Mouse (Mus musculus) thymus, postnatal 4 days (tissue): ENCODE results near the gene Rabgap1l.
A peak's percentile ranks its signal among the peaks of the same experiment; 100 is the strongest.
"Not testable (repeated sequence)": the region's sequence is repeated elsewhere in the genome, so short reads cannot be mapped to it uniquely, and the experiment has no call there.

Source experiments
- DNase-seq: peaks from one replicate; pipeline ENCODE4 v3.0.0; 2021

The Rabgap1l gene

DNA sequence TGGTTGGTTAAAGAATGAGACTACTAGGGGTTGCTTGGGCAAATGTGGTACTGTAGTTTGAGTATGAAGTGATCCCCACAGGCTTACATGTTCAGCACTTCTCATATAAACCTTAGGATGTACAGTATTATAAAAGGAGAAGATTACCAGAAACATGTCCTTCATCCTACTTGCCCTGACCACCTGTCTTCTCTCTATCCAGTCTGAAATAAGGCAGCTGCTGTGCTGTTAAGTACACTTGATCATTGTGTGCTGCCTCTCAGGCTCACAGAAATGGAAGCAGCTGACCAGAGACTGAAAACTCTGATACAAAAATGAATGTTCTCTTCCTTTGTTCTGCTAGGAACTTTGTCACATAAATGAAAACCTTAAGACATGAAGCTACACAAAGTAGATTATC lies 325.6 kb downstream of the Rabgap1l start:
- no peak for DNase-seq

DNA sequence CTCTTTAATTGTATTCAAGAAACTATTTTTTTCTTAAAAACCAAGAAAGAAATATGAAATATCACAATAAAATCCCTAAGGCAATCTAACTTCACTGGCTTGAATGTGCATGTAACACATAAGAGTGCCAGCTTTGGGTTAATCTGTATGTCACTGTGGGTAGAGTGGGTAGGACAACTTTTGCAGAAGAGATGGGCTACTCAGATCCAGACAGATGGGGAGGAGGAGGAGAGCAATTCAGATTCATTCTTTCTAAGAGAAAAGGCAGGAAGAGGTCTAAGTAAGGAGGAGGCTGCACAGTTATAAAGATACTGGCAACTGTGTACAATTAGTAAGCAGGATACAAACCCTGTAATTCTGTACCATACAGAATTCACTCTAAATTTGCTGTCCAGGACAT lies 327.8 kb downstream of the Rabgap1l start:
- no peak for DNase-seq

DNA sequence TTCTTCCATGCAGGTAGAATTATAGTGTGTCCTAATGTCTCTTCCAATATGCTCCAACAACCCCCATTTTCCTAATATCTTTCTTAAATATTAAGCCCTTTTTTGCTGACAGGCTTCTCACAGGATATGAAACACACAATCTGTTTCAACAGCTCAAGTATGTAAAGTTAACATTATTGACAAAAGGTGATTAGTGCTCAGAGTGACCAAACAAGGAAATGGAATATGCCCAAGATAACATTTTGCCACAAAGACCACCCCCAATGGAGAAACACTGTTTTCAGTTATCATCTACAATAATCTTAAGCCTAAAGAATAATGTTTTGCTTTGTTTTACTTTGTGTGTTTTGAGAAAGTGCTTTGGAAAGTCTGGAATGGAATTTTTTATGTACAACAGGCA lies 328.9 kb downstream of the Rabgap1l start:
- no peak for DNase-seq

DNA sequence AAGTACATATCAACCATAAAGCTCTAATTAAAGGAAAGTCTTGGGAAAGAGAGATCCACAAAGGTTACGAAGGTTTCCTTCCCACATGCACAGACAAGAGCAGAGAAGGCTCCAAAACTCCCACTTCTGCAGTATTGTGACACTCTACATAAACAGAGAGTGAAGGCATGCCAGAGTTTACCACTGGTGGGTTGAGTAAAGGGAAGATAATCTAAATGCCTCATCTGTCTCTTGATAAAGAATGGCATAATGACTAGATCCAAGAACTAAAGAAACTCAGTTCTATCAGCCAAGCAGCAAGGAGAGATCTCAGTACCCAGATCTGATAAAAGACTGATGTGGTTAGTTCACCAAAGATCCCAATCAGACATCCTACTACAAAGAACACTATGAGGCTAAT lies 332.7 kb downstream of the Rabgap1l start:
- DNase-seq, result no peak

DNA sequence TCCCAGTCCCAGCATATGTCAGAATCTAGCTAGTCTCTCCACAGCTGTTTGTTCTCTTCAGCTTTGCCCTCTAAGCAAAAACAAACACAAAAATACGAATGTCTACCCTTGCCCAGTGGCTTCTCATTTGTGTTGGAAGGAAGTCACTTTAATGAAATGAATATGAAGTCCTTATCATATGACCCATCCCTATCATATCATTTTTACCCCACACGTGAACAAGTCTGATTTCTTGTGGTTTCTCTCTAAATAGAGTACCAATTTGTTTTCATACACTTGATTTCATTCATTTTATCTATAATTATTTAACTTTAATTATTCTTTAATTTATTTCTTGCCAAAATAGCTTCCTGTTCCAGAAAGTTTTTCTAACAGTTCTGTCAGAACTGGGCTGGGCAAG lies 341.3 kb downstream of the Rabgap1l start:
- DNase-seq, result no peak

DNA sequence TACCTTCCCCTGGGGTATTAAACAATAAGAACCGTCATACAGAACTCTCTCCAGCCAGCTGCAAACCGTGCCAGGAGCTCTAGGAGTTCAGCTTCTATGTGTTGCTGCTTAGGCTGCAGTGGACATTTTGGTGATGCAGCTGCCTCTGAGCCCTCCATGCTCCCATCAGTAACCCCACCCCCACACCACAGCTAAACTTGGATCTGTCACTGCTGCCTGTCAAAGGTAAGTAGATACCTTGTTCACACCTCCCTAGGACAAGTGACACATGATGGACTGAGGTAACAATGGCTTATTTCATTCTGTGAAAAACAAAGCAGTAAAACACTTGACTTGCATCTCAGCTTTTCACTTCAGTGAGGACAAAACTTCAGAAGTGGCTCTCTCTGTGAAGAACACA lies 344.3 kb downstream of the Rabgap1l start:
- no peak for DNase-seq

DNA sequence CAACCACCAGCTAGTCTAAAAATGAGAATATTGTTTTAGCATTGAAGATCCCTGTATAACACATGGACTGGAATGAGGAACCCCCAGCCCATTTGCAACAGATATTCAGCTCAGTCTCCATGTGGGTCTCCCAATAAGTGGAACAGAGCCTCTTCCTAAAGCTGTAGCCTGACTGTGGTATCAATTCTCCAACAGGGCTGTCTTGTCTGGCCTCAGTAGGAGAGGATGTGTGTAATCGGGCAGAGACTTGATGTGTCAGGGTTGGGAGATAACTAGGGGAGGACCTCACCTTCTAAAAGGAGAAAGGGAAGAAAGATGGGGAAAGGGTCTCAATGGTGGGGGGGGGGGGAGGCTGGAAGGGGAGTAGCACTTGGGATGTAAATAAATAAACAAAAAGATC lies 346.2 kb downstream of the Rabgap1l start:
- no peak for DNase-seq

DNA sequence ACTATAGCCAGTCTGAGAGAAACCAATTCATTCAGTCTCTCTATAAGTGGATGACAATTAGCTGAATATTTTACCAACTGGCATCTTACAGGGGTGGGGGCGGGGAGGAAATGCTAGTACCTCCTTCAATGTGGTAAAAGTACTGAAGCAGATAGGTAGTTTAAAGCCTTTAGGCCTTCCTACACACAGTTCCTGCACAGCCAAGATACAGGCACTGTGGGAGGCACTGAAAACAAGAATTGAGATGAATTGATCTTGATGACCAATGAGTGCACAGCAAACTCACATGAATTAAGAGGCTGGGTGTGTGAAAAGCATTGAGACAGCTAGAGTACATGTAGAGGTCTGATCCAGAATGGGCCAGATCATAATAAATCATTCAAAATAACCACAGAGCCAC lies 349.5 kb downstream of the Rabgap1l start:
- DNase-seq, result no peak

DNA sequence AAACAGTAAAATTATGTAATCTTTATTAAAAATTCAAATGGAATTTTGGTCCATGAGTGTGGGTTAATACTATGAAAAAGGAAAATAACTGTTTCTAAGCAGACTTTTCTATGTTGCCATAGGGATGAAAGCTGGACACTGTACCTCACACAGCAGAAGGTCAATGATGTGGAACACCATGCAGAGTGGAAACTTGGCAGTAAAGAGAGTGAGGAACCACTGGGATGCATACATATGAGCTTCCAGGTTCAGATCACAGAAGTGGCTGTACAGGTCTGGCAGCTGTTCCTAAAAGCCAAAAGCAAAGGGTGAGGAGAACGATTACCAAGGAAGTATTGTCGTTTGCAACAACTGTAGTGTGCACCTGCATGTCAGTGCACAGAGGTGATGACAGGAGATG lies 351.3 kb downstream of the Rabgap1l start:
- no peak for DNase-seq

DNA sequence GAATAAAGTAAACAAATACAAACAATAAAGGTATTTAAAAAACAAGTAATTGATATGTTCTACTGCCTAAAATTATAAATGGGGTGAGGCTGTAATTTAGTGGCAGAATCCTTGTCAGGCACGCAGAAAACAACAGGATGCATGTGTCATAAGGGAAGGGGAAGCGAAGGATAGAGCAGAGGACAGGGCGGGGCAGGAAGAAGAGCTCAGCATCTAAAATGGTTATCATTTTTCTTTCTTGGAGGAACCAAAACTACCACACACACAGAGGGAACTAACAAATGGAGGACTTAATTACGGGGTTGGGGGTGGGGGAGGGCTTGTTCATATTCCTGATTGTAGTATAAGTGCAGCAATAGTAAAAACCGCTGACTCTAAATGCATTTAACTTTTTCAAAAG lies 351.9 kb downstream of the Rabgap1l start:
- DNase-seq, result no peak

DNA sequence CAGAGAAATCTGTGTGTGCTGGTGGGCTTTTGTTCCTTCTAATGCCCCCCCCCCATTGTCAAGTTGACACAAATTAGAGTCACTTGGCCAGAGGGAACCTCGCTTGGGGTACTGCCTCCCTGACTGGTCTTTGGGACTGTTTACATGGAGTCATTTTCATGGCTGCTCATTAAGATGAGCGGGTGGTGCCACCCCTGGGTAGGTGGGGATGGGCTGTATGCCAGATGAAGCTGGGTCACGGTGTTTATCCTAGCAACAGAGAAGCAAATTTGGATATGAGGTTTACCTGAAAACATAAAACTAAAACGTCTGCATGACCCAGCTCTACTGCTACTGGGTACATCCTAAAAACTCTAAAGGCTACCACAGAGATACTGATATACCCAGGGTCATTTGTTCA lies 354.2 kb downstream of the Rabgap1l start:
- no peak for DNase-seq

DNA sequence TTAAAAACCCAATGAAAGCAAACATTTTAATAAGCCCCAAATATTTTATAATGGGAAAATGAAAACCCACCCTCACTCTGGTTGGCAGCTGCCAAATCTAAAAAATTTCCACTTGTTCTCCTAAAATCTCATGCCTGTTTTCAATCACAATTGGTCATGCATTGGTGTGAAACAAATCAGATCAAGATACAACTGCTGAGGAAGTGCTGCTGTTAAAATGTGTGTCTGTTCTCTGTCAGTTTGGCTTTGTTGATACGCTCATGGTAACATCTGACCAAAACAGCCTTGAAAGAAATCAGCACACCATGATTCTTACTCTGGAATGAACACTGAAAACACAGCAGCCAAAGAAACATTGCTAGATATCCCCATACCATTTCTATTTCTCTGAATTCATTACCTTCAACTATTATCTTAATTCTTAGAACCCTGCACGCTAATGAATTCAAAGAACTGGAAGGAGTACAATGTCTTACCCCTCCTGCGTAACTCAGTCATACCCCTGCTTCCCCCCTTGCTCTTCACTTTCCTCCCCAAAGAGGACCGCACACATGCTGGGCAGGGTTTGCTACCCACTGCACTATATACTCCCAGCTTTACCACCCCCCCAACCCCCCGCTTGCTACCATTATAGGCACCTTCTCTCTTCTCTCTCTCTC lies 375.7 kb downstream of the Rabgap1l start:
- DNase-seq, result no peak

DNA sequence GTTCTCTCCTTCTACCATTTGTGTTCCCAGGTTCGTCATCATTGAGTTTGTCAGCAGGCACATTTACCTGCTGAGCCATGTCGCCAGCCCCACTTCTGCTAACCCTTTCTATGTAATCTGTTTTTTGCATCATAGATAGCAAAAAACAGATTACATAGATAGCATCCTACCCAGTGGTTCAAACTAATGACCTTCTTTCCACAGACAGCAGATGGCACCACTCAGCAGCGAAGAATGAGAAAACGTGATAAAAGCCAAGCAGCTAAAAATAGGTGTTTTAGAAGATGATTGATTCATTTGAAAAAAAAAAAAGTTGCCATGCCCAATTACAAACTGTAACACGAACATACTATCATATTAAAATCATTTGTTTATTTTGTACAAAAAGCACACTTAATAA lies 382.2 kb downstream of the Rabgap1l start:
- DNase-seq, result no peak

DNA sequence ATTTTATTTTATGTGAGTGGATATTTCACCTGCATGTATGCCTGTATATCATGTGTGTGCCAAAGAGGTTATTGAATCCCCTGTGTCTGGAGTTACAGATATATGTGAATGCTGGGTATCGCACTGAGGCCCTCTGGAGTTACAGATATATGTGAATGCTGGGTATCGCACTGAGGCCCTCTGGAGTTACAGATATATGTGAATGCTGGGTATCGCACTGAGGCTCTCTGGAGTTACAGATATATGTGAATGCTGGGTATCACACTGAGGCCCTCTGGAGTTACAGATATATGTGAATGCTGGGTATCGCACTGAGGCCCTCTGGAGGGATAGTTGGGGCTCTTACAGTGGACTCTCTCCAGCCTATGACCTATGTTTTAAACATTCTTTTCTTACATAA lies 383.3 kb downstream of the Rabgap1l start:
- not testable (repeated sequence) for DNase-seq

DNA sequence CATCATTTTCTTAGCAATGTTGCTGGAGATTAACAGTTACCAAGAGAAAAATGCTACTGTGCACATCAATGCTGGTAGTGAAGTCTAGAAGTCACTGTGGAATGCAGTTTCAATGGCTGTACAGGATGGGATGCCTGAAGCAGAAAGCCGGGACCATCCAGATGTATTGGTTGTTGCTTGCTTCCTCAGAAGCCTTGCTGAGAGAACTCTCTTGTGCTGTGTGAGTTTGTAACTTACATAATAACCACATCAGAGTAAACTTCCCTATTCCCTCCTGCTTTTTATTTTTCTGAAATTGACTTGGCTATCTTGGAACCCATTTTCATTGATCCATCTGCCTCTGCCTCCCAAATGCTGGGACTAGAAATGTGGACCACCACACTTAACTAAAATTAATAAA lies 383.9 kb downstream of the Rabgap1l start:
- DNase-seq, result no peak

DNA sequence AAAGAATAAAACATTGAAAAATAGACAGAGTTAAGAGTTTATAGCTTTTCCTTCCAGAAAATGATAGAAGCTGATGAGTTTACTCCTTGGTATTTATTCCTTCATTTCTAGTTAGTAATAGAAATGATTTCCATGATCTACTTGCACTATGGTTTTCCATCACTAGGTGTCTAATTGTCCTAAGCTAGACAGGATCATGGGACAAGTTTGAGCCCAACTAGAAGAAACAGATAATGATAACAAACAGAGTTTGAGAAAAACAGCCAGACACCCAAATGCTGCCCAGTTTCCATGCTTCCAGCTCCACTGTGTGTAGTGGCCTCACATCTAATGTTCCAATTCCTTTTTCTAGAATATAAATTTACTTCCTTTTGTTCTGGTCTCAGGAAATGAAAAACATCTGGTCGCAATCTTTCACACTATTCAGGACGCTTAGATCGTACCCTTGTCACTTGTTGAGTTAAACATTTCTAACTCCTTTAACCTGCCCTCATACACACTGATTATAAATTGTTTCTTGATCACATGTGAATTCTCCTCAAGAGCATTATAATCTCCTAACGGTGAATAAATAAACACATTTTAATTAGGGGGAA lies 384.6 kb downstream of the Rabgap1l start:
- DNase-seq, result no peak

DNA sequence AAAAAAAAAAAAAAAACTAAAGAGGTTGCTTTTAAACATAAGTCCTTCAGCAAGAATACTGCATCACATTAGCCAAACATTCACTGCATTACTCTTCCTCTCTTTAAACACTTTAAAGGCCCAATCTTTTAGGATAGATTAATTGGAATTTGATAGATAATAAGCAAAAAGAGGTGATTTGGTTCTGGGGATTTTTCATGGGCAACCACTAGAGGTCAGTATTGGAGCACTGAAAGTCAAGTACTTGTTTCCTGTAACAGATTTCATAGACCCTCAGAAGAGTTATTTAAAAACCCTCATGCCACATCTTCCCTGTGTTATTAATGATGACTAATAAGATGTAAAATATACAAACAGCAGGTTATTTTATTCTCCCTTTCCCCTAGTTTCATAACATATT lies 393.6 kb downstream of the Rabgap1l start:
- peak; percentile 26 for DNase-seq

DNA sequence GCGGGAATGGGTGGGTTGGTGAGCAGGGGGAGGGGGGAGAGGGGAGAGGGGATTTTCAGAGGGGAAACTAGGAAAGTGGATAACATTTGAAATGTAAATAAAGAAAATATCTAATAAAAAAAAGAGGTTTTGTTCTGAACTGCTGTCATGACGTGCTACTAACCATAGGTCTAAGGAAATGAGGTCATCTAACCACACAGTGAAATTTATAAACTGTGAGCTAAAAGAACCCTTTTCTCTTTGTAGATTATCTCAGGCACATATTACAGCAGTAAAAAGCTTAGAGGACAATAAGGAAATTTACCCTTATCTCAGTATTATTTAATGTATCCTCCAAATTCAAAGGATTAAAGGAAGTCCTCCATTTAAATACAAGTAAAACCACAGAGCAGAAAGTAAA lies 396.0 kb downstream of the Rabgap1l start:
- no peak for DNase-seq

DNA sequence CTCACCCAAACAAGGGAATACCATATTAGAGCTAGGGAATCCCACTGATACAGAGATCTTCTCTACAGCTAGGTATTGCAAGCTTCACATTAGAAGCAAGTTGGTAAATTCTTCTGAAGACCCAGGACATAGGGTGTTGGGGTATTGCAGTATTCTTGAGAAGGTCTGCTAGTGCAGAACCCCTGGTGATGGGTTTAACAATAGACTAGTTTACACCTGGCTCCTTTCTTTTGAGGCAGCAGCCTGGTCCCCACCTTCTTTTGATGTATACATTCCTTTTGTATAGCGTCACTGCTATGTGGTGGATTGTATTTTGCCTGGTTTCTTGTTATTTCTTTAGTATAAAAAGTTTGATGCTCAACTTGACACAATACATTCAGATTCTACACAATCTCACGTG lies 405.6 kb downstream of the Rabgap1l start:
- DNase-seq, result no peak

DNA sequence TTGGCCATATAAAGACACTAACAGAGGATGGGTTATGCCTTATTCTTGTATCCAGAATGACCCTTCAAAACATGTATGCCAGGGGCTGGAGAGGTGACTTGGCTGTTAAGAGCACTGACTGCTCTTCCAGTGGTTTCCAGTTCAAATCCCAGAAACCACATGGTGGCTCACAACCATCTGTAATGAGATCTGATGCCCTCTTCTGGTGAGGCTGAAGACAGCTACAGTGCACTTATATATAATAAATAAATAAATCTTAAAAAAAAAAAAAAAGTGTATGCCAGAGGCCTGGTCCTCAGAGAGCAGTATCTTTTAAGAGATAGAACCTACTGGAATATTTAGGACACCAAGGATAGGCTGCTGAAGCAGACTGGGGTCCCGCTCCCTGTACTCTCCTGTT lies 414.6 kb downstream of the Rabgap1l start:
- no peak for DNase-seq

DNA sequence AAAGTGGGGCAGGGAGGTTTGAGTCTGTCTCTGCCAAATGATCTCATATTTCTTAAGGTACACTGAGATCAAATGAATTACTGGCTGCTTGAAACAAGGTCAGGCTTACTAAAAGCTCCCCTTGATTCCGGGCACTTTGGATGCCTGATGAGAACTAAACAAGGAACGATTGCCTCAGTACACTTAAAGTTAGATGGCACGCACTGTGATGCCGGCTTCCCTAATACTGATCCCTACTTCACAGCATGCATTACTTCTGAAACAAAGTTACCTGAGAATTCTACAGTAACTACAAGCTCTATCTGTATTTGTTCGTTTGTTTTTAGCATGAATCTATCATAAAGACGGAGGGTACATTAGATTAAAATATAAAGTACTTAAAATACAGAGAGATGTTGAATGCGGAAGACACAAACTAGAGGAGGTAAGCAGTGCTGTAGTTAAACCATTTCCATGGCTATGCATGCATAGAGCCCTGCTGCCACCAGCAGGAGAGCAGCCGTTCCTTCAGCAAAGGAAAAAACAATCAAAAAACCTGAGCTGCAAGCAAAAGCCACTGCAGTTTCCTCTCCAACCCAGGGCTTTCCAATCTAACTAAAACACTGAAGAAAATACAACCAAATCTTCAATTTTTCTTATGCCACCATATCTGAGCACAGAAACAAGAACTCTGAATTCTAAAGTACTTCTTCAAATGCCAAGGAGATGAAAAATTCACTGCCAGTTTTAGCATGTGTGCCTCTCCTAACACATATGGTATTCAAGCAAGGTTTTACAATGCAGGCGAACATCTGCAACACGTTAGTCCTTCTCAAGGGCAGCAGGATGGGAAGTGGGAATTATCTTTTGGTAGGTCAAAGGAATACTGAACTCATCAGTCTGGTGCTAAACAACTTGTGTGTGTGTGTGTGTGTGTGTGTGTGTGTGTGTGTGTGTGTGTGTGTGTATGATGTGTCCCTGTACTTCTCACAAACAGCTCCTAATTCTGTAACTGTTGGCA lies 415.4 kb downstream of the Rabgap1l start:
- DNase-seq, result peak; percentile 57

DNA sequence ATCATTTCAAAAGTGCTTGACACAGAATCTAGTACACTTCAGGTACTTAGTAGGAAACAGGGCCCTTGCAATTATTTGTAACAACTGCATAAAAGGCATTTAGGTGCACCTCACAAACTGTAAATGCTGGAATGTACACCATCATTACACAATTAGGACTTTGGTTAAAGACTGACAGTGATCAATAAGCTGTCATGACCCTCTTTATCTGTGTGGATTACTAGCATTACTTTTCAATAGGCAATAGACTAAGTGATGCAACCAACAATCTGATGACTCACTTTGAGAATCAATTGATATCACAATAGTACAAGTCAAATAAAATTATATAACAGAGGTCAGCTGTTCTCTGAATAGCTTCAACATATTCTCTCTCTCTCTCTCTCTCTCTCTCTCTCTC lies 418.5 kb downstream of the Rabgap1l start:
- no peak for DNase-seq

DNA sequence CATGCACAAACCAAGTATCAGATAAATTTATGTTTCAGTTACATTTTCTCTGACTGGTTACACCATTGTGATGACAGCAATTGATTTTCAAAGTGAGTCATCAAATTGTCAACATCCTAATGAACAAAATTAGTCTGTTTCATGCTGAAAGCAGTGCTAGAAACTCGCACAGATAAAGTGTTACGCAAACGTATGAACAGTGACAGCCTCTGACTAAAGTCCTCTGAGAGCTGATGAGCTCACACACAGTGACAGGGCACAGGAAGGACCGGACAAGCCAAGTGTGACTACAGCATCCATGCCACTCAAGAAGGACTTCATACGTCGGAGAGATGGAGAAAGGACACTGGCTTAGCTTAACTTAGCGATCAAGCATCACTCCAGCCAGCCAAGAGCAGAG lies 419.7 kb downstream of the Rabgap1l start:
- no peak for DNase-seq

DNA sequence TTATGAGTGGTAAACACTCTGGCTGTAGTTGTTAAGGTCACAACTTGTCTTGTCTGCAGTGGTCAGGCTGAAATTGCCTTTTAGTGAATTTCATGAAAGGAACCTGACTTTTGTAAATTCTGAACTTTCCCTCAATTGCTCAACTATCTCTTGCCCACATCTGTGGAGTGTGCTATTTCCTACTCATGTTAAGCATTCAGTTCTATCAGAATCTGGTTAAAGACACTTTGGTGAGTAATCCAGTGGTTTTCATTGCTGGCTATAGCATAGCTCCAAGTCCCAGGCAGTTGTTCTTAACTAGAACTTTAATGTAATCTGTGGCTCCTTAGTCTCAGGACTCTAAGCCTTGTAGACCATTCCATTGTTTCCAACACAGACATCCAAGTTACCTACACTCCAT lies 421.3 kb downstream of the Rabgap1l start:
- no peak for DNase-seq
